Mouse (Mus musculus) adipocyte (in vitro differentiated cells): ENCODE results near the gene Dkk3.

Experiments
- DNase-seq: peaks from one replicate; pipeline ENCODE4 v3.0.0-alpha.2; 2016; ENCODE audit warnings: low spot score

The Dkk3 gene

DNA sequence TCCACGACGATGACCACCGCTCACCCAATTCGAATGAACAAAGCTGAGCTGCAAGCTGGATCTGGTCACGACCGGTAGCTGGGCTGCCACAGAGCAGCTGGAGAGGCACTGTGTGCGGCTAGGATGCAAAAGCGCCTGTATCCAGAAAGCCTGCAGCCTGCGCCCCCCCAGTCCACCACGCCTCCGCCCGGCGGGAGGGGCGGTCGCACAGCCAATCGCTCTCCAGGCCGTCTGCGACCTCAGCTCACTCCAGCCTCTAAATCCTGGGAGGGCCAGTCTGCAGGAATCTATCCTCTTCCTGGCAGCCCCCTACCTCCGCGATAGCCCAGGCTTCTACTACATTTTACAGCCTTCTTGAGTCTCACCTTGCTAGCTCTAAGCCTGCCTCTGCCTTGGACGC is at the start of gene Dkk3:
TSS of gene Dkk3 (minus strand) at position 116 of the 400 bp plus-strand sequence.
- no peak for DNase-seq

DNA sequence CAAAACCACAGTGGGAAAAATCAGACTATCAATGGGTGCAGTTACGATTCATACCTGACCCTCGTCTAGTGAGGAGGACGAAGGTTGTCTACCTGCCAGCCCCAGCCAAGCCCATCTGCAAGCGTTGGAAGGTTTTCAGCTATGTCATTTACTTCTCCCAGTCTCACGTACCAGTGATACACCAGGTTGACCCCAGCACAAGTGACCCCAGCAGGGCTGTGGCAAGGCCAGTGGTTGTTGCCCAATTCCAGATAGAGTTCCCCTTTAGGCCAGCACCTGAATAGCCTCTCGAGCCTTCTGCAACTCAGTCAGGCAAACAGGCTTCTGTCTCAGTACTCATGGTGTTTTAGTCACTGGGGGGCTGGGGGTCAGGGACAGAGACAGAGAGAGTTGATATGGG is 48.9 kb upstream of the Dkk3 start:
- DNase-seq, result no peak

DNA sequence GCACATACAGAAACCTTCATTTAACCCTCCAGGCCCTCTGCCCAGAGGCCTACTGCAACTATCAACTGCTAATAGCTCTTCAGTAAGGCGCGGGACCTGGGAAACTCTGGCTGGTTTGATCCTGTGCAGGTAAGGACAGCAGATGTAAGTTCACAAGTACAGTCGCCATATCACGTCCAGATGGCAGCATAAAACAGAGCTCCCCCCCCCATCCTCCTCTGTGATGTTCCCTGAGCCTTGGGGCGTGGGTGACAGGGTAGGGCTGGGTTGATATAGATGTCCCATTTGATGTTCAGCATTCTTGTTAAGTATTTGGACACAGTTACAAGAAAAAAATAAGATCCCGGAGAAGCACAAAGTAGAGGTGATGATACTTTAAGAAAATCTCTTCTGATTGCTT is 46.7 kb upstream of the Dkk3 start:
- DNase-seq, result no peak

DNA sequence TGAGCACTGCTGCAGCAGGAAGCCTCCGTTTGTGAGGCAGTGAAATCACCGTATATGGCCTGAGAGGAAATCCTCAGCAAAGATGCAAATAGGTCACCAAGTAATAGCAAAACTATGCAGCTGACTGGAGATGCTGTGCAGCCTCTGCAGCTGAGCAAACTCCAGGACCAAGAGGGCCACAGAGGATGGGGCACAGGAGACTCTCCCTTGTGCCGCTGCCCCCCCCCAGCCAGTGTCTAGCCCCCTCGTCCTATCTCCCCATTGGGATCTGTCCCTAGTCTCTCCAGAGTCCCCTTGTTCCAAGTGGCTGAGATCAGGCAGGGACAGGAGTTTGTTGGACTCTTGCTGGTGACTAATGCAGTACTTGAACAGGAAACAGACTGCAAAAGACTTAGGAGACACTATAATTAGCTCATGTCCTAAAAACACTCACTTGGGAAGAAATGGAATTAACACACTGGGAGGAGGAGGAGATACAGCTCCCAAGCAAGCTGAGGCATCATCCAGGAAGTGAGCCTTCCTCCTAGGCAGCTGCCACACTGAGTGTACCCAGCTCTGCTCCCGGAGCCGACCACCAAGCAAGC is 45.6 kb upstream of the Dkk3 start:
- DNase-seq, result no peak

DNA sequence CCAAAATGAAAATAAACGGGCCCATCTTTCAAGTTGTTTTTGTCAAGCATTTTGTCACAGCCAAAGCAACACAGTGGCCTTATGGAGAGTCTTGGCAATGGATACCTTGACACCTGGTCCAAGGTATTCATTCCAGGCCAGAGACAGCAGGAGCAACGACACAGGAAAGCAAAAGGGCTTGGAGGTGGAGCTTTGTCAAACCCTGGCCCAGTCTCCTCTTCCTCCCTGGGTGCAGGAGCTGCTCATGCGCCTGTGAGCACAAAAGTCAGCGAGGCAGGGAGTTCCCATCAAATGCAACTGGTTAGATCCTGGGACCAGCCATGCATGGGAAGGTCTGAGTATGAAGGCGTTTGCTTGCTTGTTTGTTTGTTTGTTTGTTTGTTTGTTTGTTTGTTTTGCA is 45.1 kb upstream of the Dkk3 start:
- DNase-seq, result no peak

DNA sequence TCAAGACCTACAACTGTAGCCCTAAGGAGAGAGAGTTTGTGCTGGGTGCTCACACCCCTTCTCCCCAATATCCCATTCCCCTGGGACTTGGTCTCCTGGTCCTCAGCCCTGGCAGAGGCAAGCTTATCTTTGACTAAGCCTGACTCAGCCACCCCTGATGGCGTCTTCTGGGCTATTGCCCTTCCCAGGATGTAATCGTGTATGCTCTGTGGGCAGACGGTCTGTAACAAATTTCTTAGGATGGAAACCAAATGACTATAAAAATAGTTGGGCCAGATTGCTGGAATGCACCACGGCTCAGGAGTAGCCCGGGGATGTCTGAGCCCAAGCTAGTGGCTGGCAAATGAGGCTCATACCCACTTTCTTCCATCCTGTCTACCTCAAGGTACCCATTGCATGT is 44.0 kb upstream of the Dkk3 start:
- no peak for DNase-seq

DNA sequence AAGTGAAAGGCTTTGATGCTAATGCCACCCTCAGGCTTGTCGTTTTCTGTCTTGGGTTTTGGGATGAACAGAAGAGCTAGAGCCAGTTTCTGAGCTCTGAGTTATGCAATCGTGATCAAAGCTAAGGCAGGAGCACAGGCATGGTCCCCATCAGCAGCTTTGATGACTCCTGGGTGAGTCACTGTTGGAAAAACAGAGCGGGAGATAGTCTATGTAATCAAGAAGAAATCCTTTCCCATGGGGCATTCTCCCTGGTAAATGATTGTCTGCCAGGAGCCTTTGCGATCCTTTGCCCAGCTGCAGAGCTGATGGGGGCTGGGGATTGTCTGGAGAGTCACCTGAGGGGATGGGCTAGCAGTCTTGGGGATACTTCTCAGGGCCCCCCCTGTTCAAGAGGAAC is 43.3 kb upstream of the Dkk3 start:
- no peak for DNase-seq

DNA sequence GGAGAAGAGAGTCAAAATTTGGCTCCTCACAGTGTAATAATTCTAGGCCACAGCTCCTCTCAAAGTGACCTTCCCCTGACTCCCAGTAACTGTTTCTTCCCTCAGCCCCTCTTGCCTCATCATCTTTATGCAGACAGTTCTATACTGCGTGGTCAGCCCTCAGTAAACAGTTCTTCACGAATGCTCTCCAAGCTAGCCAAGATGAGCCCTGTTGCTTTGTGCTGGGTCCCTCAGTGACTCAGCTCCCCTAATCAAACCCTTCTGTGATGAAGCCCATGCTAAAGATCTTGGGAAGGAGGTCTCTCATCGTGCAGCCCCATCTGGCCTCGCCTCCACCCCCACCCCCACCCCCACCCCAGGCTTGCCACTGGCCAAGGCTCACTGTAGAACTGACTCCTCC is 41.9 kb upstream of the Dkk3 start:
- DNase-seq, result no peak

DNA sequence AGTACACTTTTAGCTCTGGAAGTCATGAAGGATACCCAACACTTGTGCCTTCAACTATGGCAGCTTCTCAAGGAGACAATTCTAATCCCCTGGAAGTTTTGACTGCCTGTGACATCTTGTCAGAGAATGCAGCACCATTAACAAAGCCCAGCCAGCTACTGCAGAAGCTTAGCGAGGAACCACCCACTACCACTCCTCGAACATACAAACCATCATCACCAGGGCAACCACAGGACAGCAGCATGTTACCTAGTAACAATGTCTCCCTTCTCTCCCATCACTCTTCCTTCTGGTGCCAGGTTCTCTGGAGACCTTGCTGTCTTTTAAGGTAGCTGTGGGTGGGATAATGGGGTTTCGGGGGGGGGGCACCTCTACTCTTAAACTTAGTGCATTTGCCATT is 40.5 kb upstream of the Dkk3 start:
- DNase-seq, result no peak

DNA sequence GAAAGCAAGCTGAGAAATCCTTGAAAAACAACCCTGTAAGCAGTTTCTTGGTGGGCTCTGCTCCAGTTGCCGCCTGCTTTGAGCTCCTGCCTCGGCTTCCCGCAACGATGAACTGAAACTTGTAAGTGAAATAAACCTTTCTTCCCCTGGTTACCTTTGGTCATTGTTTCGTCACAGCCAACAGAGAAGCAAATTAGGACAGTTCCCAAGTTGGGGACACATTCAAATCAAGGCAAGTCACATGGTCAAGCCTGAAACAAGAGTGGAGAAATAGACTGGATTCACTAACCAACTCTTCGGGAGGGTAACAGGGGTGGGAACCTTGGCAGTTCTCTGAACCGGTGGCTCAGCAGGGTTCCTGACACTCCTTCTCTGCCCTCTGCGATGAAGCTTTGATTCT is 38.6 kb upstream of the Dkk3 start:
- peak; percentile 31 for DNase-seq

DNA sequence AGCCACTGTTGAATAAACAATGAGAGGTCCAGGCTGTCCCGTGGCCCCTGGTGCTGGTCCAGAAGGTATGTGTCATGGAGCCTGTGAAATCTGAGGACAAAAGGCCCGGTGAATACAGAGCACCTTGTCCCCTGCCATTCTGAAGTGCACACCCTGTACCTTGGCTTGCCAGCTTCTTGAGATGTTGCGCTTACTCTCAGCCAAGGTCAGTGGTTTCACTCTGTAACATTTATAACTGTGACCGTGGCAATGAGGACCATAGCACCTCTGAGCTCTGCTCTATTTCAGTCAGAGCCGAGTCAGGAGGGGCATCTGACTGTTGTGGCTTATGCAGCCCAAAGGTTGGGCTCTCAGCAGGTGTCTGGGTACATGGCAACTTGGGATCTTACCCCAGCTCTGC is 35.4 kb upstream of the Dkk3 start:
- DNase-seq, result no peak

DNA sequence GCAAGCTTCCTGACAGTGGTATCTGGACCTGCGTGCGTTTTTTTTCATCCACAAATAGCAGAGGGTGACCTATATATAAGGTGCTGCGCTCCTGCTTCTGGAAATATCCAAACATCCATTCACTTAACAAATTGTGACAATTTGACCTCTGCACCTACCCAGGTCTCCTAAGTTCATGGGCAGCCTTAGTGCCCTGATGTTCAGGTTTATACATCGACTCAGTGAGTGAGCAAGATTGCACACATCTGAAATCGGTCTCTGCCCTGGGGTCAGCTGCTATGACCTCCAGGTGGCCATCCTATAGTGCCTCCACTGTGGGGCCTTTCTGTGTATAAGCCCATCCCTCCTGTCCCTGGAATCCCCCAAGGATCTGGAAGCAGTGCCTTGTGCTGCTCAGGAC is 33.9 kb upstream of the Dkk3 start:
- no peak for DNase-seq

DNA sequence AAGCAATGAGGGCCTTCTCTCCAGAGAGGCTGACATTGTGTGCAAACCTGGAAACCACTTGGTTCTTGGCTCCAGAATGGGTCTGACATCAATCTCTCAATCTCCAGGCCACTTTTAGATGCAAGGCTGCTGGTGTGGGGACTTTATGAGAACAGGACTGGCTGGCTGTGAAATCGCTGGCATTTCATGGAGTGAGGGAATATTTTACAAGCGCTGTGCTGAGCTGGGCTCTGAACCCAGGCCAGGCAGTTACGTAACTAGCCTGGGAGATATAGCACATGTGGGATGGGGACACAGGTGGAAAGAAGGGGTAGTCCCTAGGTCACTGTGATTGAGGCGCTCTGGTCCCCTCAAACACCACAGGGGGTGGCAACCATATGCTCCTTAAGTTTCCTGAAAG is 33.4 kb upstream of the Dkk3 start:
- peak; percentile 37 for DNase-seq

DNA sequence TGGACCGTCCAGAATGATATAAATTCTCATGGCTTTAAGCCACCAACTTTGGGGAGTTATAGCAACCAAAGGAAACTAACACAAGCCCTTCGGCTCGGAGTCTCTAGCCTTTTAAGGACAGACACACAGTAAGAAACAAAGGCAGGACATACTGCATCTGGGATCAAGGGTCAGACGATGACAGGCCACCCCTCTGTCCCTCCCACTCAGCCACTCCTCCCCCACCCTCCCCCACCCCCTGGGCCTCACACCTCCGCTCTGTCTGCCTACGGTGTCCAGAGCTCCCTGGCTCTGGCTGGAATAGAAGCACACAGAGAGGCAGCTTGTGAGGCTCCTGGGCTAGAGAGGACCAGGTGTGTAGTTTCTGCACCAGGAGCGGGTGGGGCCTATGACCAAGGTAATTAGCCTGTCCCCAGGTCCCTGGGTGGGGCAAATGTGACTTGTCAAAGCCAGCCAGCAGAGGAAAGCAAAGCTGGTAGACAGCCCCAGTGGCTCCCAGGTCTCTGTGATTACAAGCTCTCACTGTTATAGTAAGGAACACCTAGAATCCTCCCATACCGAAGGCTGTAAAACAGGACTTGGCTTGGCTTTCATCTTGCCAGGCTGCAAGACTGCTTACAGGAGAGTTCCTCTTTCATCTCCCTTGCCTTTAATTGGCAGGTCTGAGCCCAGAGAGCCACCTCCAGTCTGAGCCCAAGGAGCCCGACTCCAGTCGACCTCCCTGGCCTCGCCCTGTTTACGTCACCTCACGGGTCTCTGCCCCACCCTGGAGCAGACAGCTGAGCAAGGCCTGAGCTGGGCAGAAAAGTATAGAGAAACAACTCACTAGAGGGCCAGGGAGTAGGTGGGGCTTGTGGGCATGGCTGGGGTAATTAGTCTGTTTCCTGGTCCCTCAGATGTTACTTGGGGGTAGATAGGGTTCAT is 28.9 kb upstream of the Dkk3 start:
- no peak for DNase-seq

DNA sequence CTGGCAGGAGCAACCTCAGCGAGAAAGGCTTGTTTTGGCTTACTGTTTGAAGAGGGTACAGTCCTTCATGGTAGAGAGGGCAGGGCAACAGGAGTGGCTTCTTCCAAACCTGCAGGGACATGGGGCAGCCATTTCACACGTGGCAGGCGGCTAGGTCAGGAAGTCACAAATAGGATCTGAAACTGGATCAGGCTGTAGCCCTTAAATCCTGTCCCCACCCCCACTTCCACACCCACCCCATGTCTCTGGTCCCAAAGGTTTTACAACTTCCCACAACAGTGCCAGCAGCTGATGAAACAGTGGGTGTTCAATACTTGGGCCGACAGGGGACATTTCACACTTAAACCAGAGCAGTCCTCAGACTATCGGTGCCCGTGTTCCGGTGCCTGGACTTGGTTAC is 28.0 kb upstream of the Dkk3 start:
- DNase-seq, result no peak

DNA sequence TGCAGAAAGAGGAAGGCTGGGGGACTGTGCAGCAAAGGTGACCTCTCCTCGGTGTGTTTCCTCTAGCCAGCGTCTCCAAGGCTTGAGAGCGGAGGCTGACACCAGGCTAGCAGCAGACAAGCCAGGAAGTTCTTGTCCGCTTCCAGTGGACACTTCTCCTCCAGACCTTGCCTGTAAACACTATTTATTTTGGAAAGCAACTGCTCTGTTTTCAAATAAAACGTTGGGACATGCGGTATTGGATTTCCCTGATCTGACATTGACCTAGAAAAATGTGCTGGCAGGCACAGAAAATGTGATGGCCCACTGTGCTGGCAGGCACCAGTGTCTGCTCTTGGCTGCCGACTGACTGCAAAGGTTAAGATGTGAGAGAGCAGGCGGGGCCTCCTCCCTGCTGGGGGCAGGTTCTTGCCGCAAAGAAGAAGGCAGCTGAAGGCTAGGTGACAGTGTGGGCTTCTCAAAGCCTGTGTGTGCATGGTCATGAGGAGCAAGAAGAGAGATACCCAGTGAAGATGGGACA is 26.4 kb upstream of the Dkk3 start:
- peak; percentile 81 for DNase-seq

DNA sequence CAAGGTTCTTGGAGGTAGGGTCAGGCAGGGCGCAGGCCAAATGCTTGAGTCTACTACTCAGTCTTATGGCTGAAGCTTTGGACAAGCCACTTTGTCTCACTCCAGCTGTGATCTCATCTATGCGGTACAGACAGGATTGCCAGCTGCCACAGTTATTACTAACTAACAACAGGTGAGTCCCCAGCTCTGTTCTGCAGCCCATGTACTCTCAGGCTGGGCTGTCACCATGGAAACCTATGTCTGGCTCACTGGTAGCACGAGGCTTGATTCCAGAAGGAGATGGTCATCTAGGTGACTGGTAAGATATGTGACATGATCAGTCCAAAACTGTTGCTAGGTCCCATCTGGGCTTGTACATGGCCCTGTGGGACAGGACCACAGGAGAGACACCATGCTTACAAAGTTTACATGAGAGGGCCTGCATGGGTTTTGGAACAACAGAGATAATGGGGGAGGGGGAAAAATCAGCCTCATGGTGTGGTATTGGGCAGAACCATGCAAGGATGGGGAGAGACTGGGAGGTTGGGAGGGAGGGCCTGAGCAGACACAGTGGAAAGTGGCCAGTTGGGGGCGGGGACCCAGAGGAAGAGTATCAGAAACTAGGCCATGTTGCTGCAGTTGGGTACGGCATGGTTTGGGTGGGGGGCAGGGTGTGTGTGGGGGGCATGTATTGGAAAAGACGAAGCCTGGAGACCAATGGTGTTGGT is 25.8 kb upstream of the Dkk3 start:
- peak; percentile 23 for DNase-seq

DNA sequence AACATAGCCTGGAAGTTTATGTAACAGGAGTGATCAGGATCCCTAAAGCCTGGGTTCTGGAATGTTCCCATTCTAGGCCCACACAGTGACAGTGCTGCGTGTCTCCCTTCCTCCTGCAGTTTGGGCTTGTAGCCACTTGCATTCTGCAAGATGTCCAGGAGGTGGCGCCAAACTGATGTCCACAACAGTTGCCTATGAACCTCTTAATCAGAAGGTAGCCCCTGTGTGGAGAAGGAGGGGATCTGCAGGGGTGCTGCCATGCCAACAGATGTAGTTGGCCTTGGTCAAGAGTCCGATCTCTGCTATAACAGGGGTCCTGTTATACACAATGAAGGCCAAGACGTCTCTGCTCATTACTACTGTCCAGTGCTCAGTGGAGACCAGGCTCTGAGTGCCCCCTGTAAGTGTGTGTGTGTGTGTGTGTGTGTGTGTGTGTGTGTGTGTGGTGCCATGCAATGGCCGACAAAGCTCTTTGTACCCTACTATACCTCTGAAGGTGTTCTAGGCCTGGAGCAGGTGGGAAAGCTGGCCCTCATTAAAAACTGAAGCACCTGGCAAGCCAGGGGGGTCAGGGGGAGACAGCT is 24.5 kb upstream of the Dkk3 start:
- DNase-seq, result peak; percentile 90

DNA sequence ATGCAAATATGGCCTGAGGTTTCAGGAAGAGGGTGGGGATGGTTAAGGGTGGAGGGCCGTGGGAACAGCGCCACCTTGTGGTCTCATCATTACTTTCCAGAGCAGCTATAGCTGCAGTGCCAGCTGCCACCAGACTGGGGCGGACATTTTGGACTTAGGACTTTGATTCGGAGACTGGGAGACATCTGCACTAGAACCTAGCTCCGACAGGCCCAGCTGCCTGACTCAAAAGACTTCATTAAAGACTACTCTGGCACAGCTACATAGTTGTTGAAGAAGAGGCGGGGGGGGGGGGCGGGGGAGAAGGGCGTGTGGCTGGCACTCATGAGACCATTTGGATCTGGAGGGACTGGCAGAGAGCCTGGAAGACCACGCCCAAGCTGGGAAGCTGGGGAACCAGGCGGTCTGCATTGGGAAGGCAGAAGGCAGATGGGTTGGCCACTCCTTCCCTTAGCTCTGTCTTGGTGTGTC is 21.4 kb upstream of the Dkk3 start:
- peak; percentile 89 for DNase-seq

DNA sequence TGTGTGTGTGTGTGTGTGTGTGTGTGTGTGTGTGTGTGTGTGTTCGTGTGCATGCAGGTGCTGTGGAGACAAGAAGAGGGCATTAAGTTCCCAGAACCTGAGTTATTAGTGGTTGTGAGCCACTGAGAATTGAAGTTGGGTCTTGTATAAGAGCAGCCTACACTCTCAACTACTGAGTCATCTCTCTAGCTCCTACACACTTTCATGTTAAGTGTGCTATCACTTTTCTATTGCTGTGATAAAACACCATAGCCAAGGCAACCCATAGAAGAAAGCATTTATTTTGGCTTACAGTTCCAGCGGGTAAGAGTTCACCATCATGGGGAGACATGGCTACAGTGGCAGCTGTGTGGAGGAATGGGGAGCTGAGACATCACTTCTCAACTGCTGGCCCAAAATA is 17.8 kb upstream of the Dkk3 start:
- no peak for DNase-seq

DNA sequence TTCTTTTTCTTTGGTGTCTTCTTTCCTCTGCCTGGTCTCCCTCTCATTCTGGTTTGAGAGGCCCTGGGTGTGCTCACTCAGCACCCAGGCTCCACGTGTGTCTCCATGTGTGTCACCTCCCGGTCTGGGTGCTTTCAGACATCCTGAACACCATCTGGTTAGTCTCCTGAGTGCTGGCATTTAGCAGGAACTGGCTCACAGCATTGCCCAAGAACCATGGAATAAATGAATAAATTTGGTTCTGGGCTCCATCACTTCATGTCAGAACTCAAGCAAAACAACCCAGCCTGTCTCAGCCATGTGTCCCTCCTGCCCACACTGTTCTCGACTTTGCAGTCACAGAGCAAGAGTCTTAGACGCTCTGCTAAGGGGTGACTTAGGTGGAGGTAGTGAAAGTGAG is 13.8 kb upstream of the Dkk3 start:
- no peak for DNase-seq

DNA sequence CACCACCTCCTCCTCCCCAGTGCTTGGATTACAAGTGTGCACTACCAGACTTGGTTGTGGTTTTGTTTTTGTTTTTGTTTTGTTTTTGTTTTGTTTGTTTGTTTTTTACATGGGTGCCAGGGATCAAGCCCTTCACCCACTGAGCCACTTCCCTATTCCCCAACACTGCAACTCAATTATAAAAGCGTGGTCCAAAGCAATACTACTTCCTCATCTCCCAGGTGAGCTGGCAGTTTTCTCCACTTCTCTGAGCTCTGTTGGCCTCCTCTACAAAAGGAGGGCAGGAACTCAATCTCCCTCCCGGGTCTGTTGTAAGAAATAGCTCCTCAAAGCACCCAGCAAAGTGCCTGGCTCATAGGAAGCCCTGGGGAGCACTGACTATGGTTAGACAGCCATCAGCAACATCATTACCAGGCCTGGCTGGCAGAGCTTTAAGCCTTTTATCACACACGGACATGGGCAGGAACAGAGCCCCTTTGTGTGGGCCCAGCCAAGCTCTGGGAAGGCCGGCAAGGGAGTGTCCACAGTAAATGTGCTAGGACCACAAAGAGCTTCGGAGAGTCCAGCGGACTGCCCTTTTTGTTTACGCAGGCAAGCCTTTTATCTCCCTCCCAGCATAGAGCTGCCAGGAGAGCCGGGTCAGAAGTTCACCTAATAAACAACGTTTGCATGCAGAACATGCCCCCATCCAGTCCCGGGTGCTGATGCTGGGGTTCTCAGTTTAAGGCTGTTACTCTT is 11.3 kb upstream of the Dkk3 start:
- DNase-seq, result no peak
